Mouse (Mus musculus): ENCODE measurements at regions not wholly inside any gene's neighbourhood (a gene's known extent, or its start where the extent isn't known, plus 50 kb on each side); places are given as distances from the start of the nearest gene placed in this dataset.

- DNase-seq (ENCODE audit: low read depth in 3 of 3, low spot score in 3 of 3): no peak
- peaks cover 0 to 3% of the 10 kb centered on the region in 2 experiments; a peak in 1 of 4 replicates for H3K4me1 ChIP-seq (replicated peaks; ENCODE audit: control insufficient read depth in 2 of 2, insufficient read depth in 2 of 2, low read length in 1 of 2)
Measured at GRCm38 (mm10) chr6:39269706-39270105, 63.1 kb upstream of the Kdm7a start.

DNA sequence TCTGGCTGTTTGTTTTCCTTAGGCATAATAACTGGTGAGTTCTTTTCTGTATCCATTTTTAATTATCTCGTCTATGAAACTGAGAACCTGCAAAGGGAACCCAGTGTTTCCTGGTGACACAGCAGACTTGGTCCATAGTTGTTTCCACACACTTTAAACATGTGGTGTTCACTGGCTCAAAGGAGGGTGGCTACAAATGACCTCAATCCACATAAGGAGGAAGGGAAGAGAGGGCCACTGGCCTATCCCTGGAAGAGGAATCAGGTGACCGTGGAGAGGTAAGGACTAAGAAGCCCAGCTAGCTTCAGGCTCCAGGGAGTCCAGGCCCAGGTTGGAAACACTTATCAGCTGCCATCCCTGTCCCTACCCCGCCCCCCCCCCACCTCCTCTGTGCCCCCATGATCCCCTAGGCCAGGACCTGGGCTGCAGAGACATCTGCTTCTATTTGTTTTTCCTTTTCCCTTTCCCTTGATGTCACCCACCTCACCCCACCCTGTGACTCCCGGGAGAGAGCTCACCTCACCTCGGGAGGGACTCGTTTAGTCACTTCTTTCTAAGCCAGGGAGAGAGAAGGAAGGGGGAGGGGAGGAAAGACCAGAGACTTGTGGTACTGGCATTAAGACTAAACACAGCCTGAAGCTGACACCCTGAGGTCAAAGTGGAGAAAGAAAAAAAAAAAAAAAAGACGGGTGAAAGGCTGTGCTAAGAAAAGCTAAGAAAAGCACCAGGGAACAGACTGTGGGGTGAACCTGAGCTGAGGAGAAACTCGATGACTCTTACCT, 62.2 kb upstream of the Kdm7a start:
- Histone ChIP-seq H3K4me3 (ENCODE audit: insufficient read depth in 1 of 2, low read depth in 2 of 2, low read length in 2 of 2) (no peak overlapping the region), H3K27ac (no peak overlapping the region), H3K4me1 (replicated peaks; ENCODE audit: control insufficient read depth in 2 of 2, insufficient read depth in 2 of 2, low read length in 1 of 2) (peaks cover 0 to 5% of the 10 kb centered on the region in 2 experiments; a peak in 1 of 4 replicates), H3K9me3 (ENCODE audit: control insufficient read depth, low read length) (no peaks in the 10 kb centered on the region), H3K36me3 (replicated peaks; ENCODE audit: control insufficient read depth, insufficient read depth, low read depth) (no peaks in the 10 kb centered on the region), H3K9ac (replicated peaks) (no peak overlapping the region), H3K27me3 (ENCODE audit: control insufficient read depth, insufficient read depth, low read length) (no peaks in the 10 kb centered on the region), H3K4me2 (ENCODE audit: low read depth) (no peak overlapping the region)
- ATAC-seq (ENCODE audit: insufficient read depth): no peak
- no peak for DNase-seq (ENCODE audit: low read depth in 3 of 3, low spot score in 3 of 3)
- WGBS (ENCODE audit: insufficient replicate concordance): 14% methylated on average over 7 of the region's 8 CpGs
- no peak for TF ChIP-seq CTCF (IDR thresholded peaks at IDR 0.05; ENCODE audit: low read depth)

More at GRCm38 (mm10) chr6:39269706-39270105, 63.1 kb upstream of the Kdm7a start:
- H3K4me3 ChIP-seq (ENCODE audit: insufficient read depth in 1 of 2, low read depth in 2 of 2, low read length in 2 of 2): no peak overlapping the region
- H3K27ac ChIP-seq: no peak overlapping the region
- H3K36me3 ChIP-seq (replicated peaks; ENCODE audit: control insufficient read depth, insufficient read depth, low read depth): no peaks in the 10 kb centered on the region
- no peak overlapping the region for H3K4me2 ChIP-seq (ENCODE audit: low read depth)
- 43% methylated on average over 5 of the region's 5 CpGs for WGBS (ENCODE audit: insufficient replicate concordance)
- no peak overlapping the region for H3K9ac ChIP-seq (replicated peaks)
- TF ChIP-seq CTCF (IDR thresholded peaks at IDR 0.05; ENCODE audit: low read depth) (no peak), EP300 (IDR thresholded peaks at IDR 0.05; ENCODE audit: low read depth) (no peak)
- H3K9me3 ChIP-seq (ENCODE audit: control insufficient read depth, low read length): no peaks in the 10 kb centered on the region
- no peak for ATAC-seq (ENCODE audit: insufficient read depth)
- H3K27me3 ChIP-seq (ENCODE audit: control insufficient read depth, insufficient read depth, low read length): no peaks in the 10 kb centered on the region

DNA sequence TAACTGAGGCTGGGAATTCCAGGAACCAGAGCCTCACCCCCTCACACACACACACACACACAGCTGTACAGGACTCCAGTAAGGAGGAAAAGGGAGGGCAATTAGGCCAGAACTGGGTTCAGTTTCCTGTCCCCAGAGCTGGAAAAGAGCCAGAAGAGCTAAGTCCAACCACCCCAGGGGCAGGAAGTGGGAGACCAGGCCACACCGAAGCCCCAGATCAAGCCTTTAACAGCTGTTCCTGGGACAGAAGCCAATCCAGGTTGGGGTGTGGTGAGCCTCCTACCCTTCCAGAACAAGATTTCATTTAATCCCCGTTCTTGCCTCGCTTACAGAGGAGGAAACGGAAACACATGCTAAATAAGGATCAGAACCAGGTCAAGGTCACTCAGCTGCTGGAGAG, 58.1 kb upstream of the Kdm7a start:
- H3K27me3 ChIP-seq (ENCODE audit: control insufficient read depth, insufficient read depth, low read length): no peaks in the 10 kb centered on the region
- ATAC-seq (ENCODE audit: insufficient read depth) (peak; percentile 48), DNase-seq (ENCODE audit: low read depth in 3 of 3, low spot score in 3 of 3) (peak in 2 of 3 experiments; percentile 9 to 14)
- no peak overlapping the region for H3K9ac ChIP-seq (replicated peaks)
- no peaks in the 10 kb centered on the region for H3K9me3 ChIP-seq (ENCODE audit: control insufficient read depth, low read length)
- TF ChIP-seq EP300 (IDR thresholded peaks at IDR 0.05; ENCODE audit: low read depth) (no peak), CTCF (IDR thresholded peaks at IDR 0.05; ENCODE audit: low read depth) (no peak)
- peaks cover 0 to 5% of the 10 kb centered on the region in 2 experiments; a peak in 1 of 4 replicates for H3K4me1 ChIP-seq (replicated peaks; ENCODE audit: control insufficient read depth in 2 of 2, insufficient read depth in 2 of 2, low read length in 1 of 2)
- no peak overlapping the region for H3K27ac ChIP-seq
- WGBS (ENCODE audit: insufficient replicate concordance): 42% methylated on average over 4 of the region's 4 CpGs
- H3K4me2 ChIP-seq (ENCODE audit: low read depth): no peak overlapping the region
- no peaks in the 10 kb centered on the region for H3K36me3 ChIP-seq (replicated peaks; ENCODE audit: control insufficient read depth, insufficient read depth, low read depth)
- H3K4me3 ChIP-seq (ENCODE audit: insufficient read depth in 1 of 2, low read depth in 2 of 2, low read length in 2 of 2): no peak overlapping the region

GRCm38 (mm10) chr6:39263615-39264014, 57.0 kb upstream of the Kdm7a start:
- ATAC-seq (ENCODE audit: insufficient read depth) (no peak), DNase-seq (ENCODE audit: low read depth in 3 of 3, low spot score in 3 of 3) (no peak)
- no peak overlapping the region for H3K4me2 ChIP-seq (ENCODE audit: low read depth)
- H3K9me3 ChIP-seq (ENCODE audit: control insufficient read depth, low read length): no peaks in the 10 kb centered on the region
- peaks cover 0 to 5% of the 10 kb centered on the region in 2 experiments; a peak in 1 of 4 replicates for H3K4me1 ChIP-seq (replicated peaks; ENCODE audit: control insufficient read depth in 2 of 2, insufficient read depth in 2 of 2, low read length in 1 of 2)
- H3K27me3 ChIP-seq (ENCODE audit: control insufficient read depth, insufficient read depth, low read length): no peaks in the 10 kb centered on the region
- H3K27ac ChIP-seq: no peak overlapping the region
- TF ChIP-seq EP300 (IDR thresholded peaks at IDR 0.05; ENCODE audit: low read depth) (no peak), CTCF (IDR thresholded peaks at IDR 0.05; ENCODE audit: low read depth) (no peak)
- H3K9ac ChIP-seq (replicated peaks): no peak overlapping the region
- no peak overlapping the region for H3K4me3 ChIP-seq (ENCODE audit: insufficient read depth in 1 of 2, low read depth in 2 of 2, low read length in 2 of 2)
- no peaks in the 10 kb centered on the region for H3K36me3 ChIP-seq (replicated peaks; ENCODE audit: control insufficient read depth, insufficient read depth, low read depth)
- 61% methylated on average over 8 of the region's 8 CpGs for WGBS (ENCODE audit: insufficient replicate concordance)

DNA sequence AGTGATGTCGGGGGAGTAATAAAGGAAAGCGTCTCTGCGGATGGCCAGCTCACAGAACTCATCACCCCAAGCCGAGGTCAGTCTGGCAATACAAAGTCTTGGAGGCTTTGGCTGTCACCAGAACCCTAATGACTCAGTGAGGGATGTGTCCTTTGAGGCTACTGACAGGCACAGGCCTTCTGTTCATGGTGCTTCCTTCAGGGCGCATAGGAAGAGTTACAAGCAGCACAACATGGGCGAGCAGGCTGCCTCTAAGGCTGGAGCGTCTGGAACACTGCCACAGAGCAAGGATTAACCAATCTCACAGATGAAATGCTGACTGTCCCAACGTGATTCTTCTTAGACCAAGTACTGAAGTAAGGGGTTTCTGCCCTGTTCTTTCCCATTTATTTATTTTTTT, 55.4 kb upstream of the Kdm7a start:
- TF ChIP-seq EP300 (IDR thresholded peaks at IDR 0.05; ENCODE audit: low read depth) (no peak), CTCF (IDR thresholded peaks at IDR 0.05; ENCODE audit: low read depth) (no peak)
- H3K9me3 ChIP-seq (ENCODE audit: control insufficient read depth, low read length): no peaks in the 10 kb centered on the region
- DNase-seq (ENCODE audit: low read depth in 3 of 3, low spot score in 3 of 3) (no peak), ATAC-seq (ENCODE audit: insufficient read depth) (no peak)
- H3K9ac ChIP-seq (replicated peaks): no peak overlapping the region
- no peaks in the 10 kb centered on the region for H3K36me3 ChIP-seq (replicated peaks; ENCODE audit: control insufficient read depth, insufficient read depth, low read depth)
- WGBS (ENCODE audit: insufficient replicate concordance): 57% methylated on average over 8 of the region's 8 CpGs
- H3K4me1 ChIP-seq (replicated peaks; ENCODE audit: control insufficient read depth in 2 of 2, insufficient read depth in 2 of 2, low read length in 1 of 2): peaks cover 0 to 5% of the 10 kb centered on the region in 2 experiments; a peak in 1 of 4 replicates
- H3K4me3 ChIP-seq (ENCODE audit: insufficient read depth in 1 of 2, low read depth in 2 of 2, low read length in 2 of 2): no peak overlapping the region
- peaks cover 12% of the 10 kb centered on the region for H3K27me3 ChIP-seq (ENCODE audit: control insufficient read depth, insufficient read depth, low read length)
- H3K4me2 ChIP-seq (ENCODE audit: low read depth): no peak overlapping the region
- H3K27ac ChIP-seq: no peak overlapping the region

Data from liver, embryonic 14.5 days (tissue).